17 mouse cellular contexts compared by ENCODE assay signal in the genomic region with DNA sequence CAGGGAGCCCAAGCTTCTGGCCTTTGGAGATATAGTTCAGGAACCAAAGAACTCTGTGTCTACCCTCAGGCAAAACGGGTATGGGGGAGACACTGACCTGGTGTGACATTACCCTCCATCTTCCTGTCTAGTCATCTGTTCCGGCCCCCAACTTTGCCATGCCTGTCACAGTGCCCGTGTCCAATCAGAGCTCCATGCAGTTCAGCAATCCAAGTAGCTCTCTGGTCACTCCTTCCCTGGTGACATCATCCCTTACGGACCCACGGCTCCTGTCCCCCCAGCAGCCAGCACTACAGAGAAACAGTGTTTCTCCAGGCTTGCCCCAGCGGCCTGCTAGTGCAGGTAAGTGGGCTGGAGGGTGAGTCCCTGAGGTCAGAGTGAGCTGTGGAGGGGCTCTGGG.
"Had no signal": no experiment of that assay in that cellular context is flagged by ENCODE, and none has a peak within 500 bp of the region (broad histone marks: within the 10 kb centered on the region; RNA-seq: fewer than 3 reads in every experiment).

No protein-coding gene starts in this region.

- ATAC-seq: lung, postnatal 0 days; midbrain, embryonic 15.5 days had no signal

- H3K9ac ChIP-seq: lung, embryonic 15.5 days; midbrain, embryonic 13.5 days; midbrain, embryonic 15.5 days; neural tube, embryonic 12.5 days; stomach, embryonic 15.5 days had no signal

- H3K4me3 ChIP-seq: lung, embryonic 15.5 days; megakaryocyte, embryonic 14.5 days; midbrain, embryonic 13.5 days; midbrain, embryonic 15.5 days; neural tube, embryonic 12.5 days; stomach, embryonic 15.5 days had no signal

- H3K4me1 ChIP-seq: lung, embryonic 15.5 days had no signal

- DNase-seq: lung, adult 2 months; lung, postnatal 14 days; lung, postnatal 36 days; right cerebral cortex, postnatal 14 days; thymus, adult 2 months; thymus, postnatal 25 days; thymus, postnatal 4 days had no signal

- H3K4me2 ChIP-seq: lung, embryonic 15.5 days; midbrain, embryonic 11.5 days; midbrain, embryonic 13.5 days; midbrain, embryonic 15.5 days; neural tube, embryonic 12.5 days; stomach, embryonic 15.5 days had no signal

- H3K9me3 ChIP-seq: lung, embryonic 15.5 days; megakaryocyte, embryonic 14.5 days; midbrain, embryonic 13.5 days; midbrain, embryonic 15.5 days; neural tube, embryonic 12.5 days; stomach, embryonic 15.5 days had no signal

- H3K27me3 ChIP-seq: lung, embryonic 15.5 days; megakaryocyte, embryonic 14.5 days; midbrain, embryonic 13.5 days; midbrain, embryonic 15.5 days; neural tube, embryonic 12.5 days; stomach, embryonic 15.5 days had no signal

- H3K27ac ChIP-seq: lung, embryonic 15.5 days; macrophage; midbrain, embryonic 13.5 days; midbrain, embryonic 15.5 days; neural tube, embryonic 12.5 days; stomach, embryonic 15.5 days; stomach, postnatal 0 days had no signal
